Mouse (Mus musculus) small intestine, adult 2 months (tissue): ENCODE results near the gene Abtb2.

Experiments used
- CTCF ChIP-seq: fragments of 200-500 bp; IDR thresholded peaks from 2 replicates; pipeline ENCODE4 v1.5.1; 2012; ENCODE audit warnings: low read depth, mild to moderate bottlenecking, control low read depth, inconsistent platforms, low read length, moderate library complexity, mixed read lengths; ENCODE audit not compliant: insufficient replicate concordance, insufficient read length; ENCODE audit errors: extremely low read depth
- POLR2A ChIP-seq: fragments of 200-500 bp; IDR thresholded peaks from 2 replicates; pipeline ENCODE4 v1.6.1; 2012; ENCODE audit warnings: low read depth, mild to moderate bottlenecking, control low read depth, inconsistent platforms, low read length, moderate library complexity

DNA sequence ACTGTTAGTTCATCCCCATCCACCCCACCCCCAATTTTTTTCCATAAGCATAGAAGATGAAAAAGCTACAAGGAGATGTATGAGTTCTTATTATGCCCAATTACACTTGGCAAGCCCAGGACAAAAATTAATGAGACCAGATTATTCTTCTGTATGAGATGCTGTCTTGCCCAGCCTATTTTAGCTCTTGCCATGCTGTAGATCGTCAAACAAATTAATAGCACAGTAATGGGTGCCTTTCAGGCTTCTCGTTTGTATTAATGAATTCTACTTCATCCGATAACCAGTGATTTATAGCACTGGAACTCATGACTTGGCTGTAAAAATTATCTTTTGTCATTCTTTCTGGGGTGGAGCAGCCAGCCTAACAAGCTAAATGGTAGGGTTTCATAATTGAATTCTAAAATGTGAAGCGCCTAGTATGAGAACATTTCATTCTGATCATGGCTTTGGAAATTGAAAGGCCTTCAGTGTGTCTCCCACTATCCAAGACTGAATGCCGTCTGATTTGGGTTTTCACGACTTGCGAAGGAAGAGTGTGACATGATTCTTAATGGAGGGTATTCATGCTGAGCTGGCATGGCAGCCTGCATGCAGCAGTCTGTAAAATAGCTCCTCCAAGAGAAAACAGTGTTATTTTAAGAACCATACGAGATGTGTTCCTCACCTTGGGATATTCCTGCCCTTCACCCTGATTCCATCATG, 44.9 kb downstream of the Abtb2 start:
- TF ChIP-seq POLR2A (no peak), CTCF (no peak)
